Mouse (Mus musculus) forebrain, postnatal 0 days (tissue): Measurements from ENCODE around the gene Aox1. TPM values are rescaled to one million over a fixed set of nuclear protein-coding genes. Genes with fewer than 3 reads are reported as not detected.
"Not testable (repeated sequence)": the region's sequence is repeated elsewhere in the genome, so short reads cannot be mapped to it uniquely, and the experiment has no call there.

Experiments
- ATAC-seq: fragments of 200-750 bp; cut with Nextera tagmentation; 2 replicates; pipeline ENCODE4 v1.8.0; 2017; ENCODE audit warnings: mild to moderate bottlenecking, moderate library complexity
- DNase-seq: peaks from one replicate; pipeline ENCODE4 v3.0.0-alpha.2; 2015
- H3K27ac ChIP-seq: fragments of 300-500 bp; sonication (generic); 2 replicates; pipeline ENCODE4 v1.5.1; 2014; ENCODE audit warnings: low read depth, mild to moderate bottlenecking, antibody characterized with exemption, low read length, moderate library complexity, mixed read lengths
- H3K27me3 ChIP-seq: fragments of 300-500 bp; sonication (generic); 2 replicates; pipeline ENCODE4 v1.6.1; 2014; ENCODE audit warnings: mild to moderate bottlenecking, low read length, mixed read lengths; ENCODE audit not compliant: insufficient read depth
- H3K36me3 ChIP-seq: fragments of 300-500 bp; sonication (generic); 2 replicates; pipeline ENCODE4 v1.6.1; 2014; ENCODE audit warnings: mild to moderate bottlenecking, moderate library complexity; ENCODE audit not compliant: insufficient read depth
- H3K4me1 ChIP-seq: fragments of 300-500 bp; sonication (generic); 2 replicates; pipeline ENCODE4 v1.6.1; 2014; ENCODE audit warnings: antibody characterized with exemption; ENCODE audit not compliant: insufficient read depth
- H3K4me2 ChIP-seq: fragments of 300-500 bp; sonication (generic); 2 replicates; pipeline ENCODE4 v1.6.1; 2014; ENCODE audit warnings: low read depth, mild to moderate bottlenecking, moderate library complexity
- H3K4me3 ChIP-seq: fragments of 300-500 bp; sonication (generic); 2 replicates; pipeline ENCODE4 v1.5.1; 2014; ENCODE audit warnings: low read depth, low read length, mixed read lengths
- H3K9ac ChIP-seq: fragments of 300-500 bp; sonication (generic); 2 replicates; pipeline ENCODE4 v1.6.1; 2014; ENCODE audit warnings: mild to moderate bottlenecking
- H3K9me3 ChIP-seq: fragments of 300-500 bp; sonication (generic); 2 replicates; pipeline ENCODE4 v1.6.1; 2016; ENCODE audit warnings: low read length
- CTCF ChIP-seq: sonication (generic); IDR thresholded peaks from 2 replicates; pipeline ENCODE4 v1.5.1; 2016; ENCODE audit warnings: antibody characterized with exemption, control low read depth, low read depth
- WGBS: fragments of 180-500 bp; shearing (Covaris S2); extraction: QIAGEN DNeasy Blood & Tissue Kit; methylation state at CpG from one replicate; pipeline ENCODE4 v1.1.7; 2014; 5-methylcytosine and 5-hydroxymethylcytosine counted together
- polyA plus RNA-seq: library from polyadenylated mRNA; unstranded; fragments of >200 nt; fragmentation: Nextera tagmentation; extraction: Ambion mirVana; gene quantifications from 2 replicates; pipeline ENCODE4 v1.2.1, GENCODE M21; 2015
- total RNA-seq: library from RNA; depleted of rRNA; stranded (reverse); fragments of >200 nt; gene quantifications from 2 replicates; pipeline ENCODE4 v1.2.3, GENCODE M21; 2014; rRNA removed

Aox1 gene
- total RNA-seq (0.69 and 0.90 TPM in 2 replicates), polyA plus RNA-seq (0.25 and 0.38 TPM in 2 replicates)

DNA sequence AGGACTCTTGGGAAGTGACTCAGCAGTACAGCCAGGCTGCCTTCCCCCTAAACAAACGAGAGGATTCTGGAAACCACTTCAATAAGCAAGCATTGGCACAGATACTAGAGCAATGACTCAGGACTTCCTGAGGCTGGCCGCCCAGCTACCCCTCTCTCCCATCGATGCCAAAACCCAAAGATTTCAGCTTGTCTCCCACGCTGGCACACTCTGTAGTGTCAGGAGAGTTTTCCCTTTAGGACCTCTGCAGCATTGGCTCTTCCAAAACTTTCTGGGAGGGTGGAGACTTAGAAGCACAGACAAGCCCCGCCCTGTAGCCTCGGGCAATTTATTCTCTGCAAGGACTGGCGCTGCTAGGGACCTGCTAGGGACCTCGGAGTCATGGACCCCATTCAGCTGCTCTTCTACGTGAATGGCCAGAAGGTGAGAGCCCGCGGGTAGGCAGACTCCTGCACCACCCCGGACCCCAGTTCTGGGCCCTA is at the start of gene Aox1:
Gene Aox1 (plus strand): TSS at position 296 of the 482 bp plus-strand sequence.
- no peak for TF ChIP-seq CTCF
- Histone ChIP-seq H3K27ac (peak within 1 kb of the TSS; percentile 29; the same call in 1 of the 2 replicates), H3K9me3 (no peaks in the 10 kb centered on the region), H3K36me3 (no peaks in the 10 kb centered on the region), H3K27me3 (no peaks in the 10 kb centered on the region), H3K9ac (no peak within 1 kb of the TSS; the same call in 1 of the 2 replicates), H3K4me3 (no peak within 1 kb of the TSS), H3K4me1 (no peaks in the 10 kb centered on the region), H3K4me2 (peak within 1 kb of the TSS; percentile 35)
- DNase-seq = peak; percentile 33
- ATAC-seq = peak; percentile 64
- WGBS = 14% methylated on average over 12 of the region's 12 CpGs

- H3K4me2 ChIP-seq = no peak overlapping the region
- H3K27ac ChIP-seq = no peak overlapping the region
- WGBS = 33% methylated on average over 6 of the region's 6 CpGs
- no peaks in the 10 kb centered on the region for H3K36me3 ChIP-seq
- H3K4me1 ChIP-seq = no peaks in the 10 kb centered on the region
- H3K4me3 ChIP-seq = no peak overlapping the region
- no peak for TF ChIP-seq CTCF
- no peak overlapping the region for H3K9ac ChIP-seq
- ATAC-seq (no peak), DNase-seq (no peak)
- no peaks in the 10 kb centered on the region for H3K27me3 ChIP-seq
- H3K9me3 ChIP-seq = no peaks in the 10 kb centered on the region
Measured at GRCm38 (mm10) chr1:57989052-57989600, 40.6 kb upstream of the Aox1 start.

GRCm38 (mm10) chr1:57991277-57991676 is 38.5 kb upstream of the Aox1 start:
- Histone ChIP-seq H3K27ac (no peak overlapping the region), H3K9ac (no peak overlapping the region), H3K27me3 (no peaks in the 10 kb centered on the region), H3K4me1 (peaks cover 1% of the 10 kb centered on the region; the same call in 1 of the 2 replicates), H3K36me3 (no peaks in the 10 kb centered on the region), H3K9me3 (no peaks in the 10 kb centered on the region), H3K4me3 (no peak overlapping the region), H3K4me2 (no peak overlapping the region)
- DNase-seq (no peak), ATAC-seq (no peak)
- 79% methylated on average over 2 of the region's 2 CpGs for WGBS
- no peak for TF ChIP-seq CTCF

DNA sequence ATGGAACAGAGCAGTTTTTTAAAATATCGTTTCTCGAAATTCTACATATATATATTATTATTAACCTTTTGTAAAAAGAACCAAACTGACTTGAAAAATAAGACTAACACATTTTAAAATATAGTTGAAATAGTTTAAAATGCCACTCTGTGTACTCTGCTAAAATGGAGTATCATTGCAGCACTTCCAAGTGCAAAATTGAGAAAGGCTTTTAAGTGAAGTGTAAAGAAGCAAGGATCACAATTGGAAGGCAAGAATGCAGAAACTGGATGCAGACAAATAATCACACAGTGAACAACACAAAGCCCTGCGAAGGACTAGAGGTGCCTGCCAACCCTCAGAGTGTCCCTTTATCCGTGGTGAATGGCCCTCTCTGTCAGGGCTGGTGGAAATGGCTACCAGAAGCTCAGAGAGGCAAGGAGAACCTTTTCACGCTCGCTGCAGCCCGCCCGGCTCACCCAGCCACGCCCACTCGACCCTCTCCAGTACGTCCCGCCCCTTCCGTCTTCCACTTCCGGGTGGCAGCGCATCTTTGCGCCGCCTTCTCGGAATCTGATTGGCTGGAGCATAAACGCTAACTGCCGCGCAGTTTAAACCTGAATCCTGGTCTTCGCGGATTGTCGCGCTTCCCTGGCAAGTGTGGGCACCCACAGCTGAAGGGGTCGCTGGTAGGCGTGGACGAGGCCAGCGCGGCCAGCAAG is 34.1 kb upstream of the Aox1 start, which contains the start of gene Sgo2a:
Gene Sgo2a (plus strand): TSS at position 540 of the 701 bp plus-strand sequence.
- Histone ChIP-seq H3K4me1 (peaks cover 4% of the 10 kb centered on the region; the same call in 1 of the 2 replicates), H3K9ac (peak within 1 kb of the TSS; percentile 75), H3K27ac (peak within 1 kb of the TSS; percentile 96), H3K4me2 (peak within 1 kb of the TSS; percentile 97), H3K27me3 (no peaks in the 10 kb centered on the region), H3K36me3 (no peaks in the 10 kb centered on the region), H3K9me3 (no peaks in the 10 kb centered on the region), H3K4me3 (peak within 1 kb of the TSS; percentile 85)
- ATAC-seq (peak; percentile 100), DNase-seq (peak; percentile 99)
- WGBS = 6% methylated on average over 30 of the region's 30 CpGs
- peak; percentile 4; the same call in 1 of the 2 replicates for TF ChIP-seq CTCF

GRCm38 (mm10) chr1:57996133-57996615 is 33.6 kb upstream of the Aox1 start:
- no peak for TF ChIP-seq CTCF
- Histone ChIP-seq H3K4me1 (peaks cover 4% of the 10 kb centered on the region; the same call in 1 of the 2 replicates), H3K9me3 (no peaks in the 10 kb centered on the region), H3K9ac (peak overlapping the region; percentile 37; the same call in 1 of the 2 replicates), H3K27ac (no peak overlapping the region), H3K36me3 (no peaks in the 10 kb centered on the region), H3K27me3 (no peaks in the 10 kb centered on the region), H3K4me2 (peak overlapping the region; percentile 97), H3K4me3 (peak overlapping the region; percentile 85)
- WGBS = under 1% methylated on average over 29 of the region's 29 CpGs
- DNase-seq (no peak), ATAC-seq (peak; percentile 18)

GRCm38 (mm10) chr1:57998146-57998545 is 31.6 kb upstream of the Aox1 start:
- H3K27me3 ChIP-seq = no peaks in the 10 kb centered on the region
- no peak for TF ChIP-seq CTCF
- H3K9me3 ChIP-seq = no peaks in the 10 kb centered on the region
- ATAC-seq (no peak), DNase-seq (no peak)
- peaks cover 4% of the 10 kb centered on the region; the same call in 1 of the 2 replicates for H3K4me1 ChIP-seq
- no peaks in the 10 kb centered on the region for H3K36me3 ChIP-seq
- no peak overlapping the region for H3K4me2 ChIP-seq
- WGBS = 78% methylated on average over 3 of the region's 3 CpGs
- no peak overlapping the region for H3K27ac ChIP-seq
- H3K4me3 ChIP-seq = no peak overlapping the region
- no peak overlapping the region for H3K9ac ChIP-seq

- not testable (repeated sequence) for H3K4me2 ChIP-seq, ATAC-seq, H3K27ac ChIP-seq, DNase-seq, H3K9me3 ChIP-seq, H3K4me1 ChIP-seq, H3K9ac ChIP-seq, H3K27me3 ChIP-seq, H3K36me3 ChIP-seq, H3K4me3 ChIP-seq
- 97% methylated on average over 7 of the region's 7 CpGs for WGBS
Measured at GRCm38 (mm10) chr1:58006388-58006787, 23.3 kb upstream of the Aox1 start.
